Mouse (Mus musculus) bone marrow, adult 2 months (tissue): ENCODE results near the gene Slc5a5.
"Not testable (repeated sequence)": the region's sequence is repeated elsewhere in the genome, so short reads cannot be mapped to it uniquely, and the experiment has no call there.

Experiments used
- CTCF ChIP-seq: fragments of 200-500 bp; IDR thresholded peaks from 2 replicates; pipeline ENCODE4 v1.5.1; 2011; ENCODE audit warnings: low read length, control low read depth; ENCODE audit not compliant: control insufficient read depth, insufficient read depth
- POLR2A ChIP-seq: fragments of 200-500 bp; IDR thresholded peaks from 2 replicates; pipeline ENCODE4 v1.6.1; 2011; ENCODE audit warnings: low read depth, mild to moderate bottlenecking, control low read depth, low read length, borderline replicate concordance; ENCODE audit not compliant: control insufficient read depth

- not testable (repeated sequence) for TF ChIP-seq CTCF, POLR2A
Measured at GRCm38 (mm10) chr8:70895571-70896259, 3.2 kb upstream of the Slc5a5 start.
